Mouse (Mus musculus) right cerebral cortex, postnatal 36 days (tissue): Measurements from ENCODE around the gene Casz1.
A peak's percentile ranks its signal among the peaks of the same experiment; 100 is the strongest.

Experiments
- DNase-seq, 2 experiments: peaks; one replicate each; pipeline ENCODE4 v3.0.0; 2022; ENCODE audit warnings: low spot score in 2 of 2, mixed read lengths in 1 of 2

Casz1 gene

GRCm38 (mm10) chr4:148797475-148798324 lies 6.5 kb upstream of the Casz1 start:
- DNase-seq: no peak

DNA sequence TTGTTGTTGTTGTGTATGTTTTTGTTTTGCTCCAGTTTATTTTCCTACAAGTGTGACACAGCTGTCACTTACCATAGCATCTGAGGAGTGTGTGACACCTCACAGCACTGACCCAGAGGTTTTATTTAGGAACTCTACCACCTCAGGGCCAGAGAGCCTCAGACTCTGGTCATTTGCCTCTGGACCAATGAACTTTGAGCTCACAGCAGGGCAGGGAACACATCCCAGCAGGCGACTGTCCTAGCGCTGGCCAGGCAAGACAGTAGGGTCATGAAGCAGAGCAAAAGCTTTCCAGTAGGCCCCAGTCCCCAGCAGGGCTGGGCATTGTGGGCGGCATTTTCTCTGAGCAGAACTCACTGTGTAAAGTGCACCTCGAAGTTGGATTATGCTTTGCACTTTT lies 1.2 kb upstream of the Casz1 start:
- no peak for DNase-seq

GRCm38 (mm10) chr4:148803636-148804035 lies 593 bp upstream of the Casz1 start:
- DNase-seq: no peak

- DNase-seq: no peak
Observed at GRCm38 (mm10) chr4:148804780-148805160, 541 bp downstream of the Casz1 start.

GRCm38 (mm10) chr4:148805161-148805810 lies 1.1 kb downstream of the Casz1 start:
- DNase-seq: no peak

GRCm38 (mm10) chr4:148805811-148806747 lies 1.9 kb downstream of the Casz1 start:
- DNase-seq: no peak

DNA sequence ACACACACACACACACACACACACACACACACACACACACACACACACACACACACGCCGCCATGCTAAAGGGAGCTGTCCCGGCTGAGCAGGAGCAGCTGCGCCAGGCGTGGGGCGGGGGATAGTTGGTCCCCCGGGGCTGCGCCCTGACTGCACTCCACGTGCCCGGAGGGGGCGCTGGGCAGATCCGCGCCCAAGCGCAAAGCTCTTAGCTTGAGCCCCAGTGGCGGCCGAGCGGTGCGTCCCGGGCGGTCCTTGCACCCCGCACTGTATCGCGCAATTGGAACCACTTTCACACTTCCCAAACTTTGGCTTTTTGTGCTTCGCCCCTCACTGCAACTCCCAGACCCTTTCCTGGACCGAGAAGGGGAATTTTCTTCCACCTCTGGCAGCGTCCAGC lies 2.6 kb downstream of the Casz1 start:
- DNase-seq: no peak

GRCm38 (mm10) chr4:148807397-148807796 lies 3.2 kb downstream of the Casz1 start:
- DNase-seq: no peak

DNA sequence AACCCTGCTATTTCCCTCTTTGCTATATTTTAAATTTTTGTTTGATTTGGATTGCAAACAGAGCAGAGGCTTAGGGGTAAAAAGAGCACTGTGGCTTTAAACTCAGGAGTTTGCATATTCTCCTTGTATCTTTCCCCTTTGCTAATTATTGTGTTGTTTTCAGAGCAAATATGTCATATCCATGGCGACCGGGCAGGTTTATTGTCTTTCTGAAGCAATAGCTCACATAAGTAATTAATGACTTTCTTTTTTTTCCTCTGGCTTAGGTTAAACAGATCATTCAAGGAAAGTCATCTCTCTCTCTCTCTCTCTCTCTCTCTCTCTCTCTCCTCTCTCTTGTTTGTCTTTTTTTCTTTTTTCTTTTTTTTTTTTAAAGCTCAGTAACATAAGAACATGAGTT lies 4.6 kb downstream of the Casz1 start:
- no peak for DNase-seq

- DNase-seq: no peak
Observed at GRCm38 (mm10) chr4:148810706-148811105, 6.5 kb downstream of the Casz1 start.

DNA sequence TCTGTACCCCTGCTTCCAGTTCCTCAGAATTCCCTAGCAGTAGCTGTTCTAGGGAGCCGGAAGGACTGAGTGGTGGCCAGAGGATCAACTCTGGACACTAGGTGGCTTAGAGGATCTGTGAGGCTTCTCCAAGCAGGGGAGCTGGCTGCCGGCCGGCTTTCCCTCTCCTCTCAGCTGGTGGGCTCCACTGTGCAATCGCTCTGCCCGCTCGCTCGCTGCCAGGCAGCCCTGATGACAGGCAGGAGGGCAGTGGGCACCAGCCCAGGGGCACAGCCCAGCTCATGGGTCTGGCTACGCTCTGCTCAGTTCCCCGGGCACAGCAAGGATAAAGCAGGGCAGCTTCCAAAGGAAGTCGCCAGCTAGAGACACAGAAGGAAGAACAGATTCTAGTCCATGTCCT lies 7.7 kb downstream of the Casz1 start:
- peak in 1 of 2 experiments; percentile 10 for DNase-seq

DNA sequence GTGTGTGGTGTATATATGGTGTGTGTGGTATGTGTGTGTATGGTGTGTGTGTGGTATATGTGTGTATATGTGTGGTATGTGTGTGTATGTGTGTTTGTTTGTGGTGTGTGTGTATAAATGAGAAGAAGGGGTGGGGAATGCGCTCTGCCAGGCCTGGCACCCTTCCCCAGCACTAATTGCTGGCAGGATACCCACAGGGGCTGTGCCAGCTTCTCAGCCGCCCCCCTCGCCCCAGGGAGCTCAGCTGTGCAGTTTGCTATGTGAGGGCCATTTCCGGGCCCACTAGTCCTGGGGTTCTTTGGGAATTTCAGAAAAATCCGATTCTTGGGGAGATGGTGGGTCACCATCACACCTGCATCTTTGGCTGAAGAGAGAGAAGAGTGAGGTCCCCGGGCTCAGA lies 9.0 kb downstream of the Casz1 start:
- no peak for DNase-seq

GRCm38 (mm10) chr4:148816556-148816955 lies 12.3 kb downstream of the Casz1 start:
- DNase-seq: no peak

- DNase-seq: no peak
Observed at GRCm38 (mm10) chr4:148818161-148818560, 13.9 kb downstream of the Casz1 start.

GRCm38 (mm10) chr4:148820171-148820570 lies 15.9 kb downstream of the Casz1 start:
- DNase-seq: no peak

GRCm38 (mm10) chr4:148823281-148823680 lies 19.1 kb downstream of the Casz1 start:
- no peak for DNase-seq

- DNase-seq: no peak
Observed at GRCm38 (mm10) chr4:148830350-148830749, 26.1 kb downstream of the Casz1 start.

GRCm38 (mm10) chr4:148833245-148833990 lies 29.2 kb downstream of the Casz1 start:
- no peak for DNase-seq

DNA sequence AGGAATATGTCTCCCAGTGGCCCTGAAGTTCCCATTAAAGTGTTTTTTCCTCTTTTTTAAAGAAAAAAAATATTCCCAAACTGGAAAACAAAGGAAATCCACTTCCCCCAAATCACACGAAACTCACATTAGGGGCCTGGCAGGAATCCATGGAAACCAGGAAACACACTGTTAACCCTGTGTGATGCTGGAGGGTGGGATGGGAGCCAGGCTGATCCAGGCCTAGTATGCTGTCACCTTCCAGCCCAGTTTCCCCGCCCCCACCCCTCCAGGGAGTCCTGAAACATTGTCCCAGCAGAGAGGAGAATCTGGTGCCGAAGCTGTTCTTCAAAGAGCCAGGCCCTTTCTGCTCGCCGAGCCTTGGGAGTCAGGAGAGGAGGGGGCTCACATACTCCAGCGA lies 32.2 kb downstream of the Casz1 start:
- DNase-seq: no peak

- DNase-seq: no peak
Observed at GRCm38 (mm10) chr4:148837046-148837445, 32.8 kb downstream of the Casz1 start.

DNA sequence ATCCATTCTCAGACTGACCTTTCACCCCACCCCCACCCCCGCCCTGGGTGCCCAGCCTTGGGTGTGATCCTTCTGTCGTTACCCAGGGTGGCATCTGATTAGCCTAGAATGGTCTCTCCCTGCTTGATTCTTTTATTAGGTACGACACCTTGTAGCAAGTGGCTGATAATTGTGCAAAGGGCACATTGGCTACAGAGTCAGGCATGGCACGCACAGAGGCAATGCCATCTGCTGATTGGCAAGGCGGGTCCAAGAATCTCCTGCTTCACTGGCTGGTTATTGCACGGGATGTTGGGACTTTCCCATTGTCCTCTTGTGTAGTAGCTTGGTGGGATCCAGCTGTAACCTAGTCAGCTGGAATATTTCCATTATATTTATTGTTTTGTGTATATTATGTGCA lies 33.4 kb downstream of the Casz1 start:
- no peak for DNase-seq
